Mouse (Mus musculus) cortical plate, adult 2 months (tissue): Measurements from ENCODE around the gene Heg1. TPM values are rescaled to one million over a fixed set of nuclear protein-coding genes. Genes with fewer than 3 reads are reported as not detected.

Source experiments
- H3K27ac ChIP-seq: fragments of 200-500 bp; 2 replicates; pipeline ENCODE4 v1.5.1; 2012; ENCODE audit warnings: low read length, control low read depth, inconsistent platforms; ENCODE audit not compliant: insufficient read depth
- H3K4me1 ChIP-seq: fragments of 200-500 bp; 2 replicates; pipeline ENCODE4 v1.6.1; 2011; ENCODE audit warnings: low read length; ENCODE audit not compliant: control insufficient read depth, insufficient read depth
- H3K4me3 ChIP-seq: fragments of 200-500 bp; 2 replicates; pipeline ENCODE4 v1.5.1; 2011; ENCODE audit warnings: mild to moderate bottlenecking, low read length, control low read depth; ENCODE audit not compliant: insufficient read depth
- CTCF ChIP-seq: fragments of 200-500 bp; IDR thresholded peaks from 2 replicates; pipeline ENCODE4 v1.5.1; 2011; ENCODE audit warnings: mild to moderate bottlenecking, control low read depth, low read length; ENCODE audit not compliant: insufficient read depth; ENCODE audit errors: extremely low read depth
- POLR2A ChIP-seq: fragments of 200-500 bp; IDR thresholded peaks from 2 replicates; pipeline ENCODE4 v1.6.1; 2011; ENCODE audit warnings: mild to moderate bottlenecking, low read length, control low read depth; ENCODE audit not compliant: insufficient read depth; ENCODE audit errors: extremely low read depth
- polyA plus RNA-seq: library from polyadenylated mRNA; depleted of rRNA; stranded (reverse); fragments of >200 nt; gene quantifications from 2 replicates; pipeline ENCODE4 v1.2.3, GENCODE M21; 2012

The Heg1 gene
- polyA plus RNA-seq, 1 experiment = 17.5 TPM

DNA sequence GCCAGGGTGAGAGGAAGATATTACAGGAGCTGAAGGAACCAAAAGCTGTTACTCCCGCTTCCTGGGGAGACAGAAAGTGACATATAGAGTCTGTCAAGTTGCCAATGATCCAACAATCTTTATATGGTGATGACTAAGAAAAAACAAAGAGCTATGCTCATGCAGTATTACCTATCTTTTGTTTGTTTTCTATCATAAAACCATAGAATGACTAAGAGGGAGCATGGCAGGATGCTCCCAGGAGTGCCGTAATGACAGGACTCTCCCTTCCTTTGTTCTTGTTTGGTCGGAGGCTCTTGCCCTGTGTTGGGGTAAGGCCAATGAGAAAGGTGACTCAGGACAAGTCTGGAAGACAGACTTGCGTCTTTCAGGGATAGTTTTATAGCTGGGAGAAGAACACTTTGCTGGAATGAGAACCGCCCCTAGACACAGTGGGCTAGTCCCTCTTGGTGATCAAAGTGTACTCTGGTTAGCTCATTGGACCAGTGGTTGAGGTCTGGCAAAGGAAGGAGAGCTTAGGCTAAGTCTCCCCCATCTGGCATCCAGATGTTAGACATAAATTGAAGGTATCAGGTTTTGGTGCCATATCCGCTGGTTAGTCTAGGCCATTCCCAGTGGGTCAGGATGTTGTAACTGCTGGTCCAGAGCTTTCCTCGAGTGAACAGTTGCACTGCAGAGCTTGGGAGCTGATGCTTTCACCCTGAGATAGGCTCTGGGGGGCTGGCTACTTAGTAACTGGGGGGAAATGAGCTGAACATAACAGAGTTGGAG, 55.0 kb downstream of the Heg1 start:
- no peak for TF ChIP-seq CTCF
- TF ChIP-seq POLR2A = no peak
- Histone ChIP-seq H3K4me1 (no peaks in the 10 kb centered on the region), H3K27ac (no peak overlapping the region), H3K4me3 (no peak overlapping the region)

DNA sequence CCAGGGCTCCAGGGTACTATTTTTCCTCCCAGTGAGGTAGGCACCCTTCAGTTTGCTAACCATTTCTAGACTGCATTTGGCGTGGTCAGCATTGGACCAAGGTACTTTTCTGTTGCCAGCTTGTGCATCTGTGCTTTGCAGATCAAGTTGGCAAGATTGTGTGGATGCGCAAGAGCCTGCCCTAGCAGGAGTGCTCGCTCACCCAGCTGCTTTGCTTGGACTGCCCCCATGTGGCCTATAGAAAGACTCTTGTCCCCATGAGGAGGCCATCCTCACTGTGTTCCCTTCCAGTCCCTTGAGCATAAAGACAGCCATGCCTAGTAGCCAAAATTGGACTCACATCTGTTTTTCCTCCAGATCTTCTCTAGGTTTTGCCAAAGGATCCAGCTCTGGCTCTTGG, 55.6 kb downstream of the Heg1 start:
- H3K4me1 ChIP-seq = no peaks in the 10 kb centered on the region
- no peak for TF ChIP-seq POLR2A
- peak; percentile 89 for TF ChIP-seq CTCF
- H3K27ac ChIP-seq = no peak overlapping the region
- H3K4me3 ChIP-seq = no peak overlapping the region

DNA sequence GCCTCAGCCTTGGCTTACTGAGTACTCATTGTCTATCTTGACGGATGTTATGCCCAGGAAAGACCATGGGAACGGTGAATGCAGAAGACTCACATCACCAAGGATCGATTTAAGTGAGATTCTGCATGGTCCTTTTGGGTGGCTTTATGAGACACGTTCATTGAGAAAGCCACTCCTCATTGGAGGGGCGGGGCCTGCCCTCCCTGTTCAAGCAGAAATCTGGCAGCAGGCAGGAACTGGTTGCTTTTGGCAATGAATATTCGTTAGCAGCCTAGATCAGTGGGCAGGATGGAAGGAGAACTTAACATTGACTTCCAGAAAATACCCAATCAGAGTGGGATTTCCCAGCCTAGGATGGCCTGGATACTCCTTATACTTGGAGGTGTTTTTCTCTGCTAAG, 56.2 kb downstream of the Heg1 start:
- Histone ChIP-seq H3K4me1 (no peaks in the 10 kb centered on the region), H3K27ac (no peak overlapping the region), H3K4me3 (no peak overlapping the region)
- TF ChIP-seq POLR2A (no peak), CTCF (no peak)

DNA sequence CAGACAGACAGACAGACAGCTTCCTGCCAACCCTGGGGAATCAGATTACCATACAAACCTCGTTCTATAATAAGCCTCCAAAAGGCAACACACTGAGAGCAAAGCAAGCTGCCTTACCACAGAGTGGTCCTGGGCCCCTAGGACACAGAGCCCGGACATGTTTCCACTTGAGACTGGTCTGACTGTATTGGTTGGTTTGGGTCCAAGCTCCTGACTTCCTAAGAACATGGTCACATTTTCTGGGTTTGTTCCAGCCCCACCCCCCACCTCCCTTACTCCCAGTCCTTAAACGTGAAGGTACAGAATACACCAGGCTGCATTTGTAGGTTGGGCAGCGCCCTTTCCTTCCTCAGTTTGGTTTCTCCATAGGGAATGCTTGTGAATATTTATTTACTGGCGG, 57.6 kb downstream of the Heg1 start:
- Histone ChIP-seq H3K4me3 (no peak overlapping the region), H3K4me1 (no peaks in the 10 kb centered on the region), H3K27ac (no peak overlapping the region)
- TF ChIP-seq CTCF = no peak
- no peak for TF ChIP-seq POLR2A

DNA sequence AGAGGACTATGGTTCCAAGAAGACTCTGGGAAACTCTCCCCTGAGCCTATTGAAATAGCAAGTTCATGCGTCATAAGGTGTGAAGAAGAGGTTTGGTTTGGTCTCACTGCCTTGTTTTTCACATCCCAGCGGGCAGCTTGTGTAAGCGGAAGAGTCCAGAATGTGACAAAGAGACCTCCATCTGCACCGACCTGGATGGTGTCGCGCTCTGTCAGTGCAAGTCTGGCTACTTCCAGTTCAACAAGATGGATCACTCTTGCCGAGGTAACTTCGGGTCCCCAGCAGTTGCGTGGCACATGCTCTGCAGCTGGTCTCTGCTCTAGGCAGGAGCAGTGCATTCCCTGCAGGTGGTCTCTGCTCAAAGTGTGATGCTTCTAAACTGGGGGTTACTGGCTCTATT, 58.1 kb downstream of the Heg1 start:
- Histone ChIP-seq H3K4me3 (no peak overlapping the region), H3K4me1 (no peaks in the 10 kb centered on the region), H3K27ac (no peak overlapping the region)
- TF ChIP-seq POLR2A (no peak), CTCF (no peak)

DNA sequence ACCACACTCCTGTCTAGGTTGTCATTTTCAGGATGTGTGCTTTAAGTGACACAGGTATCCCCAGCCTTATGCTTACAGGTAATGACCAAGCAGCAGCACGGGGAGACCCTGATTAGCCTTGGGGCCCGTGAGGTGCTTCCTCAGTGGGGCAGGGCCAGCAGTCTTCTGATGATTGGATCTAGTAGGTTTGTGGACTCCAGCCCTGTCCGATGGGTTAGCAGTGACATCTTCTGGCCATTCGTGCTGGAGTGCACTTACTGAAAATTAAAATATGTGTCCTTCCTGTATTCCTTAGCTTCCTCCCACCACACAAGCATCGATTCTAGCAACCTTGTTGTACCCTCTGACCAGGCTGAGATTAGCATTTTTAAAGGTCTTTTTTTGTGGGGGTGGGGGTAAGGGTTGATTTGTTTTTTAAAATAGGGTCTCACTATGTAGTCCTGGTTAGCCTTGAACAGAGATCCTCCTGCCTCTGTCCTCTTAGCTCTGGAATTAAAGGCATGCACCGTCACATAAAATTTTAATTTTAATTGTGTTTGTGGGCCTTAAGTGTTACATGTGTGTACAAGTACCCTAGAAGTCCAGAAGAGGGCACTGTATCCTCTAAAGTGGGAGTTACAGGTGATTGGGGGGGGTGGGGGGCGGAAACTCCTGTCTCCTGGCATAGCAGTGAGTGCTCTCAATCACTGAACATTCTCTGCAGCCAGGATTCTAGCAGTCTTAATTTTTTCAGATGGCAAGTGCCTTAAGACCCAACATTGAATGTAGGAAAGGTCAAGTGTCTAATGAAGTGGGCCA, 60.7 kb downstream of the Heg1 start:
- TF ChIP-seq CTCF (peak; percentile 84), POLR2A (no peak)
- H3K4me3 ChIP-seq = no peak overlapping the region
- H3K27ac ChIP-seq = no peak overlapping the region
- no peaks in the 10 kb centered on the region for H3K4me1 ChIP-seq

DNA sequence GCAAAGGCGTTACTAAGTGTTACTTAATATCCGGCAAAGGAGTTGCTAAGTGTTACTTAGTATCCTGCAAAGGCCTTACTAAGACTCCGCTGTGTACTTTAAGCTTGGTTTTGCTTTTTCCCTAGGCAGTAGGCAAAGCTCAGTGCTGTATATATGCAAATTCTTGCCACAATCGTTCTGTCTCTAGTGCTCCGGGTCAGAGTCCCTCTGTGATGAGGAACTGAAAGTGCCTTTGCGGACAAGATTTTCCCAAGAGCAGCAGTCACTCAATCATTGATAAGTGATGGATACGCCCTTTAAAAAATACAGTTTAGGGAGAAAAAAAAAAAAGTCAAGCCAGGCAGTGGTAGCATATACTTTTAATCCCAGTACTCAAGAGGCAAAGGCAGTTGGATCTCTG, 61.3 kb downstream of the Heg1 start:
- Histone ChIP-seq H3K27ac (no peak overlapping the region), H3K4me1 (no peaks in the 10 kb centered on the region), H3K4me3 (no peak overlapping the region)
- TF ChIP-seq POLR2A = no peak
- TF ChIP-seq CTCF = no peak

DNA sequence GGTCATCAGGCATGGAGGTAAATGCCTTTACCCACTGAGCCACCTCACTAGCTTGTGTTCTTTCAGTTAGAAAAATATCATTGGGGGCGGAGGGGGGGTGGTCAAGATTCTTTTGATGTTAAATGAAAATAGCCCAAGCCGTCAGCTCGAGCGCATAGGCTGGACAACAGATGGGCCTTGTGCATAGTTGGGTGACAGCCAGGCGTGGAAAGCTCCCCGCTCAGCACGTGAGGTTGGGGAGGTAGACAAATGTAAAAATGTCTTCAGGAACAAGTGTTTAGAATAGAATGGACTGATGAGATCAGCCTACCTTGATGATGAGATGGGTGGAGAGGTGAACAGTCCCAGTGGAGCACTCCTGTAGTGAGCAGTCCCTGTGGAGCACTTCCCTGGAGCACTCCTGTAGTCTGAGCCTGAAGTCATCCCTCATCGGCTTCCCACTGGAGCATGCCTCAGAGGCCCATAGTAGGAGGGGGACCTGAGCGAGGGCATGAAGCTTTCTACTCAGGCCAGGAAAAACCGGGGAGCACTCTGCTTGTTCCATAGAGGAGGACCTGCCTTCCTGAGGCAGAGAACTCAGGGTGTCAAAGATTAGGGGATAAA, 62.0 kb downstream of the Heg1 start:
- TF ChIP-seq CTCF (no peak), POLR2A (no peak)
- Histone ChIP-seq H3K4me3 (no peak overlapping the region), H3K27ac (no peak overlapping the region), H3K4me1 (no peaks in the 10 kb centered on the region)

DNA sequence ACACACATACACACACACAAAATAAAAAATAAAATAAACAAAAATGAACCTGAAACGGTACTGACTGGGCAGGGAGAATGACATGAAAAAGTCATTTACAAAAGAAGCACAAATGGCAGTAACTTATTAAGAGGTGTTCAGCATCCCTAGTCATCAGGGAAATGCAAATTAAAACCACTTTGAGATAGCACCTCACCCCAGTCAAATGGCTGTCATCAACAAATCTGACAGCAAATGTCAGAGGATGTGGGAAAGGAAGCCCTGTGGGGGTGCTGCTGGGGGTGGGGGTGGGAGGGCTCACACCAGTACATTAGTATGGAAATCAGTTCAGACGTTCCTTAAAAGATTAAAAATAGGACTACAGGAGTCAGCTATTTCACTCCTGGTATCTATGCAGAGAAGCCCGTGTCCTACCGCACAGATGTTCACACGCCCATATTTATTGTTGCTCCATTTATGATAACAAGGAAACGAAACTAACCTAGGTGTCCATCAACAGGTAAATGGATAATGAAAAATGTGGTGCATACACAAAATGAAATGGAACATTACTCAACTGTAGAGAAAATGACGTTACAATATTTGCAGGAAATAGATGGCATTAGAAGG, 63.3 kb downstream of the Heg1 start:
- no peaks in the 10 kb centered on the region for H3K4me1 ChIP-seq
- H3K27ac ChIP-seq = no peak overlapping the region
- H3K4me3 ChIP-seq = no peak overlapping the region
- TF ChIP-seq CTCF = no peak
- TF ChIP-seq POLR2A = no peak

DNA sequence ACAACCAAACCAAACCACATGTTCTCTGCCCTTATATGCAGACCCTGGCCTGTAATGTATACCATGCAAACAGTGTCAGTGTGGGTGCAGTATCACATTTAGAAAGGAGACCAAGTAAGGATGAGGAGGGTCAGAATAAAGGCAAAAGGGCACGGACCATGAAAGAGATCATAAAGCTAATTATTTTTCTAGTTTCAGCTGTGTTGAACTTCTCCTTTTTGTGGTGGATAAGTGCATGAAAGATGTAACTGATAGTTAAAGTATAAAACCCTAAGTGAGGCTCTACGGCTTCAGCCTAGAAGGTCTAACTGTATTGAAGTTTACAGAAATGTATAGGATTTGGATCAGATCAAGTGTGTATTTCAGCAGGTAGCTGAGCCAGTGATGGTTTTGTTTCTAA, 63.8 kb downstream of the Heg1 start:
- Histone ChIP-seq H3K4me3 (no peak overlapping the region), H3K27ac (no peak overlapping the region), H3K4me1 (no peaks in the 10 kb centered on the region)
- no peak for TF ChIP-seq CTCF
- TF ChIP-seq POLR2A = no peak
